Mouse (Mus musculus): Measurements from ENCODE around the gene Olfr279.
A peak's percentile ranks its signal among the peaks of the same experiment; 100 is the strongest.
"Not testable (repeated sequence)": the region's sequence is repeated elsewhere in the genome, so short reads cannot be mapped to it uniquely, and the experiment has no call there.

Gene Olfr279

DNA sequence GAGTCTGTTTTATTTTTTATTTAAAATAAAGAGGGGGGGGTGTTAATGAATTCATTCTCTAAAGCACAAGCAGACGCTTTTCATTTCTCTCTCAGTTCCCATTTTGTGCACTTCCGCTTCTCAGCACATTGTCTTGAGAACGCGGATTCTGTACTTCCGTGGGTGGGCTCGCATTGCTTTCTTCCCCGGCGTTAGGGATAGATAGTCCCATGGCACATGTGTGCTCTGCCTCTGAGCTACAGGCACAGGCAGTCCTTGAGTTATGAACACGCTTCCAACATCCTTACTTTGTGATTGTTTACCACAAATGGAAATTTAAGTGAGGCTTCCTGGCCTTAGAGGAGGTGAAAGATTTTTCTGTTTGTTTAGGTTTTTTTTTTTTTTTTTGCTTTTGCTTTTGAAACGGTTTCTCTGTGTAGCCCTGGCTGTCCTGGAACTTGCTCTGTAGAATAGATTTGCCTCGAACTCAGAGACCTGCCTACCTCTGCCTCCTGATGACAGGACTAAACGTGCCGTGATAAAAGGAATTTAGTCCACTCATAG is 19.3 kb downstream of the Olfr279 start:
- no peak for DNase-seq (ENCODE audit: low spot score)

DNA sequence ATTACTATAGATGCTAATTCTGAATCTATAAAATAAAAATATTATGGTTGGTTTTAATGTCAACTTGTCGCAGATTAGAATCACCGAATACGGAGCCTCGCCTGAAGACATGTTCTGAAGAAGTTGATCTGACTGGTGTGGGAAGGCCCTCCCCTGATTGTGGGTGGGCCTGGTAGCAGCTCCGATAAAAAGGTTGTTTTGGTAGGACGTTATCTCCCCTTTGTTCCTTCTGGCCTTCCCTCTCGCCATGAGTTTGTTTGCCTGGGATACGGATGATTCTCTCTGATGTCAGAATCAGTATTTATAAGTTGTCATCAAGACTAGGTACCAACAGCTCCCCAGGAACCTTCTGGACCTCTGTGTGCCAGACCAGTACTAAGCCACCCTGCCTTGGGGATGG is 20.0 kb downstream of the Olfr279 start:
- no peak for DNase-seq (ENCODE audit: low spot score)

DNA sequence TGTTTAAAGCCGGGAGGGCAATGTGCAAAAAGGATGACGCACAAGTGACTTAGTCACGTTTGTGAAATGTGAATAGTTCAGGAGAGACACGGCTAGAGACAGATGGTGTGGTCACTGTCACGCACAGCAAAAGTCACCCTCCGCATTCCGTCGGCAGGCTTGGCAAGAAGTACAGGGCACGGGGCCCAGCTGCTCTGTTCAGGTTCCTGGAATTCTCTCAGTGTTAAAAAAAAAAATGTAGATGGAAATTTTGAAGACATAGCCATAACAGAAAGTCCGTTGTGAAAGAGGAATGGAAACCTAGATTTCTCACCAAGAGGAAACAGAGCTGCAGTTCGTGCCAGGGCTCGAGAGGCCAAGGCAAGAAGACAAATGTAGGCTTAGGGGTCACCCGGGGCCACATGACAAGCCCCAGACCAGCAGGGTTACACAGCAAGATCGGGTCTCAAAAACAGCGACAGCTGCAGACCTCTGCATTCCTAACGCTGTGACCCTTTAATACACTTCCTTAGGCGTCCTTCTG is 20.7 kb downstream of the Olfr279 start:
- DNase-seq (ENCODE audit: low spot score): no peak

DNA sequence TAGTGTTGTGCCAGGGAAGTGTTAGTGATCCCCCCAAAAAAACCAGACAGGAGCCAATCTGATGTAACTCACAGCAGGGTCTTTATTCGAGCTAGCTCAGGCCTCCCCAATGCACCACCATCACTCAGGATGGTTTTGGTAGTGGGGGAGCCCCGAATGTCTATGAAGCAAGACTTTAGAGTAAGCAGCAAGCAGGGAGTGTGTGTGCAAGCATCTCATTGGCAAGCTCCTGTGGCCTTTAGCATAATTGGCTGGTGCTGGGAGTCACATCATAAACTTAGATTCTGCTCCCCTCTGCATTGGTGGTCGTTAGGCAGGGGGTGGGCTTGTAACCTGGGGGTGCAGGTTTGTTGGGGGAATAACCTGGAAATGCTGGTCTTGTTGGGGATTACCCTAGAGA is 21.5 kb downstream of the Olfr279 start:
- not testable (repeated sequence) for DNase-seq (ENCODE audit: low spot score)

DNA sequence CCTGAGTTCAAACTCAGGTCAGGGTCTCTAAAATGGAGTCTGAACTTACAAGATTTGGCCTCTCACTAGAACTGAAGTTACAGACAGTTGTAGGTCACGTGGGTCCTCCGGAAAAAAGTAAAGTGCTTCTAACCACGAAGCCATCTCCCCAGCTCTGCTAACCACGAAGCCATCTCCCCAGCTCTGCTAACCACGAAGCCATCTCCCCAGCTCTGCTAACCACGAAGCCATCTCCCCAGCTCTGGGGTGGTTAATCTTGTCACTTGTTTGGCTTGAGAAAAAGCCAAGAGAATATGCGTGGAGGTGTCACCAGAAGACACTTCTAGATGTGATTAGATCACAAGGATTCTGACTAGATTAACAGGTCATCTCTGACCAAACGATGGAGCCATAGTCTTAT is 21.9 kb downstream of the Olfr279 start:
- DNase-seq (ENCODE audit: low spot score): no peak

DNA sequence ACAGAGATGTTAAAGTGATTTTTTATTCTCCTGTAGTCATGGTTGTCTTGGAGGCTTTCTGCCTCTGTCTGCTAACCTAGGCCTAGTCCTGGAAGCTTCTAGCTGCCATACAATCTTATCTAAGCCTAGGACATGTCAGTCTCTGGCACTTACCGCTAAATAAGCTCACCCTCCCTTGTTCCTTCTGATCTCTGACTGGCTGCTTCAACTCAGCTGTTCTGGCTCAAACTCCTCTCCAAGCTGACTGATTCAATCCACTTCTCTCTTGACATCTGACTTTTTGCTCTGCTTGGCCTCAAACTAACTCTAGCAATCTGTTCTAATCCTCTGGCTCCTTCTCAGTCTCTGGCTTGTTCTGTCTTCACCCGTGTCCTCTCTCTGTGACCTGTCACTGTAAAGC is 22.6 kb downstream of the Olfr279 start:
- not testable (repeated sequence) for DNase-seq (ENCODE audit: low spot score)

DNA sequence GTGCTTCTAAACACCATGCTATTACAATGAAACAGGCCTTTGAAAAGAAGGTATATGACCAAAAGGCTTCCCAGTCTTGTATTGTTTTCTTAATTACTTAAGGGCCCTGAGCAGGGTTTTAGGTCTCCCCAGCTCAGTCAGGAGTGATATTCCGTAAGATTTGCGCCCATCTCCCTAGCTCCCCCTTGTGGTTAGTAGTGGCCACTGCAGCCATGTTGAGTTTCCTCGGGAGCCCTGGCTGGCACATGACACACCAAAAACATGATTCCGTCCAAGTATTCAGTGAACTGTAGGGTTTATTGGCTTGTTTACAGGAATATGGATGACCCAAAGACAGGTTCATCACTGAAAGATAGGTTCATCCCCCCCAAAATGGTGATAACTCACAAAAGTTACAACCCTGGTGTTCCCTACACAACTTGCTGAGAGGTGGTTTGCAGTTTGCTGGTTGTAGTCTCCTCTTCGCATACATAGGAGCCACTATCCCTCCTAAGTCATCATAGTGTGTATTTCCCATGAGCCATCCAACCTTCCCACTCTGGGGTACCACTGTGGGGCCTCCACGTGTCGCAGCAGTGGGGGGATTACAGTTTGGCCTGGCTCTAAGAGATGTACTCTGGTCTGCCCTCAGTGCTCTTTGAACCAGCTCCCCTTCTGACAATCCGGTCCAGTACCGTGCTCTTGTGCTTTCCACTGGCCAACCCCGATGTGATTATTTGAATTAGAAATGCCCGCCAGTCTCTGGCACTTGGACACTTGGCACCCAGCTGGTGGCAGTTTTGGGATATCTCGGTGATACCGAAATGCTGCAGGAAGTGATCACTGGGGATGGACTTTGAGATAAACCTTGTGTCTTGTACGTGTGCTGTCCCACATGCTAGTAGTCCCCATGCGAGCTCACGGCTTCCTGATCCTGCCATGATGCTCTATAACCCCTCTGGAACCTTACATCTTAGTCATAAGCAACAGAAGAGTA is 25.5 kb downstream of the Olfr279 start:
- peak; percentile 74 for DNase-seq (ENCODE audit: low spot score)

DNA sequence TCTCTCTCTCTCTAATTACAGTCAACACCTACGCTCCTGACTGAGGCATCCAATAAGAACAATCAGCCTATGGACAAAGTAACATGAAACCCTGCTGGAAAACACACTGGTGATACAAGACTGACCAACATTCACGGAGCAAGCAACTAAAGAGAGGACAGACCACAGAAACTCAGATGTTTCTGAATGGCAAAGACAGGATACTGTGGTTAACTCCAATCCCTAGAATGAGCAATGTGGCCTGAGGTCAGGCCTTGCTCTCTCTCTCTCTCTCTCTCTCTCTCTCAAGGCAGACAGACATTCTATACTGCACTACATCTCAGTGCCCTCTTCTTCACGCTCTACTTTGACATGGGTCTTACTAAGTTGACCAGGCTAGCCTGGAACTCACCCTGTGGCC is 29.0 kb downstream of the Olfr279 start:
- DNase-seq (ENCODE audit: low spot score): no peak

DNA sequence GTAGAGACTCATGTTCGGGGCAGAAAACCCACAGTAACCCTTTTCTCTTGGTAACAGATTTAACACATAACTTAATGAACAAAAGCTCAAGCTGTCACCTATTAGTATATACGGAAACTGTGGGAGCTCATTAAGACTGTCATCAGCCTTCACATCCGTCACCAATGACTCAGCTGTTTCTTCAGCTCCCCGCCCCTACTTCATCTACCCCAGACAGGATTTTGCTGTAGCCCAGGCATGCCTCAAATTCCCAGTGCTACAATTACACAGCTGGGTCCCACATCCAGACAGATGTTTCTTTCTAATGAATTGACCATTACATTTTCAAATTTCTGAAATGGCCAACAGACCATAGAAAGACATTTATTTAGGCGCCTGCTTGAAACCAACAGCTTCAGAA is 33.9 kb downstream of the Olfr279 start:
- no peak for DNase-seq (ENCODE audit: low spot score)

DNA sequence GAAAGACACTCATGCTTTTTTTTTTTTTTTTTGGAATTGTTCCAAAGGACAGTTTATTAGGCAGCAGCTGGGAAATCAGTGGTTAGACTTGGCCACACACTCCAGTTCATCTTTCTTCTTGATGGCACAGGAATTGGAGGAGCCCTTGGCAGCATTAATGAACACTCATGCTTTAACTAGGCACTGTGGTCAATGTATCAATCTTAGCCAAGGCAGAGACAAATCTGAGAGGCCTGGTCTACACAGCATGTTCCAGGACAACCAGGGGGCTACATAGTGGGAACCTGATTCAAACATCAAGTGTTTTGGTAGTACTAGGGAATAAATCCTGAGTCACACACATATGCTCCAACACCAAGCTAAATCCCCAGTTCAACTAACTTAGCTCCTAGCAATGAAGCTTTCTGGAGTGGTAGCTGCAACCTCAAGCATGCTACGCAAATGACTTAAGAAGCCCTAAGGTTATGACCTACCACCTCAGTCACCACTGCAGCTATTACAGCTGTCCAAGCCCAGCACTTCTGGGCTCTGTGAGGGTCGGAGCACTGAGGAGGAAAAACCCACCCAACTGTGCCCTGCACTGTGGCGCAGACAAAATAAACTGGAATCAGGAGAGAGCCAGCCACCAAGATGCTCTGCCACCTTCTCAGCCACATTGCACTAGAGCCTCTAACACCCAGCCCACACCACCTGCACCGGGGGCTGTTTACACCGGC is 35.0 kb downstream of the Olfr279 start:
- no peak for DNase-seq (ENCODE audit: low spot score)

DNA sequence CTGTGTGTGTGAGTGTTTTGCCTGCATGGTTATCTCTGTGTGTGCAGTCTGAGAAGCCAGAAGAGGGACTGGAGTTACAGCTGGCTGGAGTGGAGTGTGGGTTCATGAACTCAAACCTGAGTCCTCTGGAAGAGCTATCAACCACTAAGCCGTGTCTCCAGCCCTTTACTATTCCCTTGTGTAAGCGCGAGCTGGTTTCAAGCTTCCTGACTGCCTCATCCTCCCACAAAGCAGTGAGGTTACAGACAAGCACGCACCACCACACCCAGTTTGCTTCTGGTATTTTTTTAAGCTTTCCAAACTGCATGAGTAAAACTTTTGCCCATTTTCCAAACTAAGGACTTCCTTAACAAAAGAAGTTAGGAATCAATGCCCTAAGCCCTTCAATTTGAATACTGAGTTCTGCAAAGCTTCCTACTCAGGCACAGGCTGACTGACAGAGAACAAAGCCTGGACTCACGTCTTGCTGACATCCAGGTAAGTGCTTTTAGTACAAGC is 35.9 kb downstream of the Olfr279 start:
- DNase-seq (ENCODE audit: low spot score): no peak

DNA sequence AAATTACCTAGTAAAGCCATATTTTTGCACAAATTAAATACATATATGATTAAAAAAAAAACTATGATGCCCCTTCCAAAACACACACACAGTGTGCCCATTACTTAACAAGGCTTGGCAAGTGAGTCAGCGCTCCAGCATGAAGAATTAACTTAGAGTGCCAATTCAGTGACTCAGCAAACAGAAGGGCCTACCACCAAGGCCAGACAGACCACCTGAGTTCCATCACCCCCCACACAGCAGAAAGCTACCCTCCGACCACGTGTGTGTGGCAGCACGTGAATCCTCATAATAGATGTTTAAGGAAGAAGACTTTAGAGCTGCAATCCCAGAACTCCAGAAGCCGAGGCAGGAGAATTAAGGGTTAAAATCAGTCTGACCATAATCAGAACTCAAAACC is 40.1 kb downstream of the Olfr279 start:
- DNase-seq (ENCODE audit: low spot score): no peak

DNA sequence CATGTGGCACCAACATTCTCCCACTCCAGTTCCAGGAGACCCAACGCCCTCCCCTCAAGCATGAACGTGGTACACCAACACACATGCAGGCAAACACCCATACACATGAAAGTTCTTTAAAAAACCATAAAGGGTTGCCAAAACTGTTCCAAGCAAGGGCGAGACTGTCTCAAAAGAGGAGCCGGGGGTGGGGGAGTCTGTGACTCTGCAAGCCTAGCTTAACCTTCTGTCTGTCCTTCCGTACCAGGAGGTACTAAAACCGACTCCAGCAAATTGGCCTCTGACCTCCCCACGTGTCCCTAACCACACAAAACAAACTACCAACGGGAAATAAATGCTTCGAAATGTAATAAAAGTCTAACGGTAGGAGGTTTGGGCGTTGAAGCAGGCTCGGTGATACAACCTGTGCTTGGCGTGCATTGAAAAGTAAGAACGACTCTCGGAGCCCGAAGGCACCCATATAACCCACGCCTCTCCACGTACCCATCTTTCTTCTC is 40.9 kb downstream of the Olfr279 start:
- DNase-seq (ENCODE audit: low spot score): no peak

DNA sequence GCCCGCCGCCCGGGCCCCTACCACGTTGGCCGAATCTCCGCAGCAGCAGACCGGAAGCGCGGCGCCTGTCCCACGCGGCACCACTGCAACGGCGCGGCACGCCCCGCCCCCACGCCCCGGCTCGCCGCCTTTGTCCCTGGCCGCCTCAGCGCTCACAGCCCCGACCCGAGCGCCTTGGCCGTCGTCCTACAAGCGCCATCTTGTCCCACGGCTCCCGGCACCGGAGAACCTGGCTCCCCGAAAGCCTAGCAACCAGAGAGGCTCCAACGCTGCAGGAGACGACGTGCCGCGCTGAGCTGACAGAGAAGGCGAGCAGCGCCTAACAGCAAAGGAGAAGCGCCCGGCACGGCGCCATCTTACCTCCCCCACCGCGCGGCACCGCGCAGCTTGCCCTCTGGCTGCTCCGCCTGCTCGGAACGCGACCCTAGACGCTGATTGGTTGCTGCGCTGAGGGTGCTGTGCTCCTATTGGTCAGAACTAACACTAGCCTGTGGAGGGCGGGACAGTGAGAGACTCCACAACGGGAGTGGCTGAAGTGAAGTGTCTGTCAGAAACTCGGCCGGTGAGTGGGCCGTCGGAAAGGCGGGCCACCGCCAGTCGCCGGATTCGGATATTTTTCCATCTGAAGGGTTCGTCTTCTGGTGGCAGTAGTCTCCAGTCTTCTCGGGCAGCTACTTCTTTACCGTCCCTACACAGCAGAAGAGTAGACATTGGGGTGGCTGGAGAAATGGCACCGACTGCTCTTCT is 41.9 kb downstream of the Olfr279 start, which contains the start of gene Kansl2:
TSS of gene Kansl2 (minus strand) at position 384 of the 747 bp plus-strand sequence.
- DNase-seq (ENCODE audit: low spot score): peak; percentile 95

DNA sequence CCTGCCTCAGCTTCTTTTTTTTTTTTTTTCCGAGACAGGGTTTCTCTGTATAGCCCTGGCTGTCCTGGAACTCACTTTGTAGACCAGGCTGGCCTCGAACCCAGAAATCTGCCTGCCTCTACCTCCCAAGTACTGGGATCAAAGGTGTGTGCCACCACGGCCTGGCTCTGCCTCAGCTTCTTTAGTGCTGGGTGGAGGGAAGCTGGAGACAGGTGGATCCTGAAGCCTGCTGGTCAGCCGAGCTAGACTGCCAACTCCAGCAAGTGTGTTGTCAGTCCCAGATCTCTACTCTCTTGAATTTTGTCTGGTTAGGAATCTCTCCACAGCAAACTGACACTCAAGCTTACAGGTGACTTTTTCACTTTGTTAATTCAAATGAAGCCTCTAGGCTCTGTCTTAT is 43.7 kb downstream of the Olfr279 start:
- DNase-seq (ENCODE audit: low spot score): no peak

DNA sequence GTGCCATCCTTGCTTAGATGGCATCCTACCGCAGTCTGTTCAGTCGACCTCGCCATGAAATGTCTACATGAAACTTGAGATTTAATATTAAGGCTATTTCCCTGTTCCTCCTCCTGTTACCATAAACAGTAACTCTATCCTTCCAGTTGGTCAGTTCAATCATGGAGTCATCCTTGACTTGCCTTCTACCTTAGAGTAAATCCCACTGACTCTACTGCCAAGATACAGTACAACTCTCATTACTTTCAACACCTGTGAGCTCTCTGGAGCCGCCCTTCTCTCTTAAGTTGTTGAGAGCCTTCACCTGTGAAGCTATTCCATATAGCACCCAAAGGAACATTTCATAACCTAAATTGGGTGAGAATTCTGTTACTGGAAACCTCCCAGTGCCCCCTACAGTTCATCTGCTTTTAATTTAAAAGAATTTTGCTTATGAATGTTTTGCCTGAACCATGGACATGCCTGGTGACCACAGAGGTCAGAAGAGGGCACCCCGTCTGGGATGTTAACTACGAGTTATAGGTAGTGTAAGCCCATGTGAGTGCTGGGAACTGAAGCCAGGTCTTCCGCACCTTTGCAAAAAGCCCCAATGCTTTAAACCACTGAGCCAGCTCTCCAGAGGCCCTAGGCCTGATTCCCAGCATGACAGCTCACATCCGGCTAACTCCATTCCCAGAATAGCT is 44.8 kb downstream of the Olfr279 start:
- DNase-seq (ENCODE audit: low spot score): no peak

DNA sequence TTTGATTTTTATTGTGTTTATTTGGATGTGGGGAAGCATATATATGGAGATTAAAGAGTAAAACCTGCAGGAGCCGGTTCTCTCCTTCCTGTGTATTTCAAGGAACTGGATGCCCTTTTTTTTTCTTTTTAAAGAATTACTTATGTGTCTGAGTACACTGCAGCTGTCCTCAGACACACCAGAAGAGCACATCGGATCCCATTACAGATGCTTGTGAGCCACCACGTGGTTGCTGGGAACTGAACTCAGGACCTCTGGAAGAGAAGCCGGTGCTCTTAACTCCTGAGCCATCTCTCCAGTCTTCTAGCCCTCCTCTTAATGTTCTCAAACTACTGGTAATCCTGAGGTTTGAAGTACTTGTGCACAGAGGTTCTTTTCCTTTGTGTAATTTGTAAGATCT is 45.7 kb downstream of the Olfr279 start:
- DNase-seq (ENCODE audit: low spot score): no peak

DNA sequence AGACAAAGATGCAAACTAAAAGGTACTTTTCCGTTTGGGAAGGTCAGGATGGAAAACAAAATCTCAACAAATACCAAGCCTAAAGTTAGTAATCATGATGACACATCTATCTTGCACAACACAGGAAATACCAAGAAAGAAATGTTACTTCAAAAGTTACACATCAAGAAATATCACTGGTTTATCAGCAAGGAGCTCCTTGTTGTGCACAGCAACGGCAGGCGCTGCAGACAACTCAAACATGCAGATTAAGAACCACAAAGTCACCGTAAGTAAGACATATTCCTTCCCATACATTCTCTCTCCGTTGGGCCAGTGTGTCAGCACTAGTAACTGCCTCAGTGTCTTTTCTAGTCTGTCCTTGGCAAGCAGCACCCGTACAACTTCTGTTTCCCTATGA is 48.9 kb downstream of the Olfr279 start:
- no peak for DNase-seq (ENCODE audit: low spot score)

DNA sequence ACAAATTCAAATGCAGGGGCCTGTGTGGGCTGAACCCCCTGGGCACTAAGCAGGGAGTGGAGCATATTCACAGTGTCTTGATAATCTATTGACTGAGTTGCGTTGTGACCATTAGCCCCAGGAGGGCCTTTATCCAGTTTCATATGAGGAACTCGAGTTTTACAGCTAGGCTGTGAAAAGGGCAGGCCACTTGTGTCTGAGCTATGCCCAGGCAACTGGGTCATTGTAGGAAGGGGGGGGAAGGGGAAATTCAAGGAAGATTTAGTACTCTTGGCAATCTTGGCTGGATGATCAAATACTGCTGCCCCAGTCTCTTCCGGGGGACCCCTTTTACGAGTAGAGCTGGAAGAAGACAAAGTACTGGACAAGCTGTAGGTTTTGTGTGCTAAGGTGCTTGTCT is 51.1 kb downstream of the Olfr279 start:
- DNase-seq (ENCODE audit: low spot score): no peak

DNA sequence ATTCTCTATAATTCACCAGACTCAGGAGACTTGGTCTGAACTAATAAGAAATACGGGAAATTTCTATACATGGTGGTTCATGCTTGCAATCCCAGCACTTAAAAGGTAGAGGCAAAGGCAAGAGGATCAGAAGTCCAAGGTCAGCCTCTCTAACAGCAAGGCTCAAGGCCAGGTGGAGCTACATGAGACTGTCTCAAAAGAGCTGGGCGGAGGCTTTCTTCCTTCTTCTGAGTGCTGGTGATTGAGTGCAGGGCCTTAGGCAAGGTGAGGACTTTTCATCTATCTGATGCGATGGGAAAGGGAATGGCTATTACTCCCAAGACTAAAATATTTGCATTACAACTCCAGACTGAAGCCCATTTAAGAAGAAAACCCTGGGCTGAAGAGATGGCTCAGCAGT is 52.9 kb downstream of the Olfr279 start:
- no peak for DNase-seq (ENCODE audit: low spot score)

DNA sequence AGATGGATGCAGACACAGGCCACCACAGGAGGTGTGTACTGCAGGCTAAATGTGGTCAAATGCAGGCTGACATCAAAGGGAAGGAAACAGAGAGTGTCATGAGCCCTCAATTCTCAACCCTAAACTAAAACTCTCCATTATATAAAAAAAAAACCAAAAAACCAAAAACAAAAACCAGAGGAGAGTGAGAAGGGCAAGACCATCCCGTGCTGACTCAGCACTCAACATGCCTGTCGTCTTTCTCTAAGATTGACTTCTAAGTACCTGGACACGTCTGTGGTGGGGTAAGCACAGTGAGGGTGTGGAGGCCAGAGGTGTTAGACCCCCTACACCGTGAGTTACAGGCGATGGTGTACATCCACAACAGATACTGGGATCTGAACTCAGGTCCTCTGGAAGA is 54.6 kb downstream of the Olfr279 start:
- no peak for DNase-seq (ENCODE audit: low spot score)
